Mouse (Mus musculus) cerebellum, adult 8-10 months (tissue): ENCODE data around the gene Zfp263.

Source experiments
- DNase-seq: peaks from one replicate; pipeline ENCODE4 v3.0.0; 2022

The Zfp263 gene

GRCm38 (mm10) chr16:3743503-3744185, at the start of gene Zfp263:
Gene Zfp263 (plus strand): TSS chr16:3744093.
- DNase-seq: peak; percentile 92

GRCm38 (mm10) chr16:3699281-3699680, 44.6 kb upstream of the Zfp263 start:
- no peak for DNase-seq

GRCm38 (mm10) chr16:3700893-3701292, 43.0 kb upstream of the Zfp263 start:
- no peak for DNase-seq

GRCm38 (mm10) chr16:3706680-3707079, 37.2 kb upstream of the Zfp263 start:
- no peak for DNase-seq

DNA sequence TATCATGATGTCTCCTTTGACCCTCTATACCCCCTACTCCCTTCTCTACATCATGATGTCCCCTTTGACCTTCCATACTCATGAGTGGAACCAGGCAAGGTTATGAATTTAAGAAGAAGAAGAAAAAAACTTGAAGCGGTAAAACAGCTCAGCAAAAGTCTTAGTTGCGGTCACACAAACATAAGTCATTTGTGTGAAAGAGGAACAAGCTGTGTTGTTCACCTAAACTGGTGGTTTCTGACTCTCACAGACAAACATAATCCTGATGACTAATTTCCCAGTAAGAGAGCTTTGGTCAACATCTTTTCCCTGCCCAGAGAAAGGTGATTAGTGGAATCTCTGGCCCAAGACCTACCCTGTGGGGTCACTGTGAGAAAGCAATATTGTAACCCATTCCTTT, 29.2 kb upstream of the Zfp263 start:
- no peak for DNase-seq

DNA sequence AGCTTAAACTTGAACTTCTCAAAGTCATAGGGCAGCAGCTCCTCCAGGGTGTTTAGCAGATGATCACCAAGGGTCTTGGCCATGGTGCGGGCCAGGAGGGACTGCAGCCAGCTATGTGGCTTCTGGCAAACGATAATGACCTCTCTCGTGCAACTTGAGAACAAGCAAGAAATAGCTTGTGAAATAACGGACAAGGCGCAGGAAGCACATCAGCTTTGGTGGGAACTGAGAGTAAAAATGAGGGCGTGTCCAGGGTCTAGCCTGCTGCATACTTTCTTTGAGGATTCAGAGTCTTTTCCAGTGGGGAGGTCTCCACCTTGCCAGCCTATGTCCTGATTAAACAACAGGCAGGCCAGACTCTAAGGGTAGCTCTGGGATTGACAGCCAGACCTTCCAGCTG, 25.9 kb upstream of the Zfp263 start, which contains the start of gene Mefv:
TSS of gene Mefv (minus strand) at position 118 of the 400 bp plus-strand sequence.
- DNase-seq: no peak

DNA sequence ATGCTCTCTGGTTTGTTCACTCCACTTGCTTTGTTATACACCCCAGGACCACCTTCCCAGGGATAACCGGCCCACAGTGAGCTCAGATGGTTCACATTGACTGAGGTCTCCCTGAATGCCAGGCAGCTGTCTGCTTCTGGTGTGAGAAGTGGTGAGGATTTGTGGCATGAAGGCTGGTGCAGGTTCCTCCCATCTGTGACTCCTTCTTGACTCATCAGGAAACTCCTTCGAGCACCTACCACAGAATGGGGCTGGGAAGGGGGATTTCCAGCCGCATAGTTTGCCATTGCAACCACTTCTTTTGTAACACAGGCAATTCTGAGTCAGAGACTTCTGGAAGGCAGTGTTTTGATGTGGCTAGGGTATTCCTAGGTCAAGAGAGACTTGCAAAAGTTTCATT, 20.7 kb upstream of the Zfp263 start:
- no peak for DNase-seq

GRCm38 (mm10) chr16:3727980-3728720, 15.7 kb upstream of the Zfp263 start:
- DNase-seq: no peak

- no peak for DNase-seq
Measured at GRCm38 (mm10) chr16:3732612-3733011, 11.3 kb upstream of the Zfp263 start.

DNA sequence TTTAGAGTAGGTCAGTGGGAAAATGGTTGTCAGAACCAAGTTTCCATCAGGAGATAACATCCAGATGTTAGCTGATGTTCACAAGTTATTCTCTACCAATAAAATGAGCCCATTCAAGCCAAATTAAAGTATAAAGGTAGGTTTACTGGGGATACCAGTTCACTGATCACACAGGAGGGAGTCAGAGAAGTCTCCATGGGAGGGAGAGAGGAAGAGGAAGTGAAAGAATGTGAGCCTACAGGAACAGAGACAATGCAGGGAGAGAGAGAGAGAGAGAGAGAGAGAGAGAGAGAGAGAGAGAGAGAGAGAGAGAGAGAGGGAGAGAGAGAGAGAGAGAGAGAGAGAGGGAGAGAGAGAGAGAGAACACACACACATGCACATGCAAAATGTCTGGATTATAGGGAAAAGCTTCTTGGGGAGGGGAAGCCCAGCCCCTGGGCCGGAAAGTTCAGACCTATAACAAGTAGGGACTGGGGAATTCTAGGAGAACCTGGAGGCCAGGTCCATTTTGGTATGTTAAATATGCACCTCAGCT, 10.6 kb upstream of the Zfp263 start:
- no peak for DNase-seq

- DNase-seq: no peak
Measured at GRCm38 (mm10) chr16:3742466-3742865, 1.4 kb upstream of the Zfp263 start.

DNA sequence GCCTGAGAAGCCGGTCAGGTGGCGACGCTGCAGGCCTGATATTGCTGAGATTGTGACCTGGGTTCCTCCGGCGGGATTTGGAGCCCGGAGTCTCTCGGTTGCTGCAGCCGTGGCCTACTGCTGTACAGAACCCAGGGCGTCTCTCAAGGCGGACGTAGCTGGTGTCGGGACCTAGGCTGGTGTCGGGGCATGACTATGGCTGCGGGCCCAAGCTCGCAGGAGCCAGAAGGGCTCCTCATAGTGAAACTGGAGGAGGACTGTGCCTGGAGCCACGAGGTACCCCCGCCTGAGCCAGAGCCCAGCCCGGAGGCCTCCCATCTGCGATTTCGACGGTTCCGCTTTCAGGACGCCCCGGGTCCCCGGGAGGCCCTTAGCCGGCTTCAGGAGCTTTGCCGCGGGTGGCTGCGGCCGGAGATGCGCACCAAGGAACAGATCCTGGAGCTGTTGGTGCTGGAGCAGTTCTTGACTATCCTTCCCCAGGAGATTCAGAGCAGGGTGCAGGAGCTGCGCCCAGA, 350 bp downstream of the Zfp263 start:
- DNase-seq: no peak

DNA sequence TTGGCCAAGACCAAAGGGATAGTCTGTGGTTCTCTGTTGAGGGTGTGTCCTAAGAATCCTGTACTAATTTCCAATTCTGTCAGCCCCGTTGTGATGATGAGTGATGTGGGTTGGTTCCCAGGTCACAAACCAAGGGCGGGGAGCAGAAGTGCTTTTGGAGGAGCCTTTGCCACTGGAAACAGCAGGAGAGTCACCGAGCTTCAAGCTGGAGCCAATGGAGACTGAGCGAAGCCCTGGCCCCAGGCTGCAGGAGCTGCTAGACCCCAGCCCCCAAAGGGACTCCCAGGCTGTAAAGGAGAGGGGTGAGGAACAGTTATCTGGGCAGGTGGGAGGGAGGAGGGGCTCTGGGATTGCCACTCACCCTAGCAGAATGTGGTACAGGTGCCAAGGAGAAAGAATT, 1.8 kb downstream of the Zfp263 start:
- DNase-seq: no peak

DNA sequence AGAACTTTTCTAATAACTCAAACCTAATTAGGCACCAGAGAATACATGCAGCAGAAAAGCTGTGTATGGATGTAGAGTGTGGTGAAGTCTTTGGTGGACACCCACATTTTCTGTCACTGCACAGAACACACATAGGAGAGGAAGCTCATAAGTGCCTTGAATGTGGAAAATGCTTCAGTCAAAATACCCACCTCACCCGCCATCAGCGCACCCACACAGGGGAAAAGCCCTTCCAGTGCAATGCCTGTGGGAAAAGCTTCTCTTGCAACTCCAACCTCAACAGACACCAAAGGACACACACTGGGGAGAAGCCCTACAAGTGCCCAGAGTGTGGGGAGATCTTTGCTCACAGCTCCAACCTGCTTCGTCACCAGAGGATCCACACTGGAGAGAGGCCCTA, 5.1 kb downstream of the Zfp263 start:
- no peak for DNase-seq

DNA sequence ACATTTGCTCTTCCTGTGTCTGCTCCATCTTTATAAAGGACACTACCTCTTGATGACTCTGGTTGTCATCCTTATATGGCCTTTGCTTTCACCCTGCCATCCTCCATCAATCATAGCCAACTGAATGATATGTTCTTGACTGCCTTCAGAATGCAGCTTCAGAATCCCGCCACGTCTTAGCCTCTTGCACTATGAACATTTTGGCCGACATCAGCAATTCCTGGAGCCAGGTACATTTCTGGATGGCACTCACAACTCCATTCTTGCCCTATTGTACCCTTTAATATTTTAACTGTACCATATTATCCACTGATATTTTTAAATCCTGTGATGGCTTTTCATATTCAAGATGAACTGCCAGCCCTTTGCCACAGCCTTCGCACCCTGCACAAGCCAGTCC, 27.7 kb downstream of the Zfp263 start:
- DNase-seq: no peak

GRCm38 (mm10) chr16:3776365-3776764, 32.5 kb downstream of the Zfp263 start:
- no peak for DNase-seq

- no peak for DNase-seq
Measured at GRCm38 (mm10) chr16:3777986-3778385, 34.1 kb downstream of the Zfp263 start.

DNA sequence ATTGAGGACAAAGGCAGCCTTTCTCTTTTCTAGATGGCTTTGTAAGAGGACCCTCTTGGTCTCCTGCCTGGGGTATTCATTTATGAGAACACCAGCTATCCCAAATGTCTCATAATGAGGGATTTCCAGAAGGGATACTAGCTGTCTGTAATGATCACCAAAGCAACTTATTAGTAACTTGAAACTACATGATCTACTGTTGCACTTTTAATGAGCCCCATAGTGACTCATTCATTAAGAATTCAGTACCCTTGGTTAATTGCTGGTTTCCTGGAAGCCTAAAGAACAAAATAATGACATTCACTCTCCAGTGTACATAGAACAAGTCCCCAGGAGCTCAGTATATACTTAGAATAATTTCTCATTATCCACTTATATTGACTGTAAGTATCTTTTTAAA, 37.3 kb downstream of the Zfp263 start:
- DNase-seq: no peak

GRCm38 (mm10) chr16:3788394-3788793, 44.5 kb downstream of the Zfp263 start:
- no peak for DNase-seq
